Mouse (Mus musculus): ENCODE results near the gene Sik3. TPM values are rescaled to one million over a fixed set of nuclear protein-coding genes. Genes with fewer than 3 reads are reported as not detected.
"Not testable (repeated sequence)": the region's sequence is repeated elsewhere in the genome, so short reads cannot be mapped to it uniquely, and the experiment has no call there.

Sik3 gene
- polyA plus RNA-seq, 1 experiment from 2014 or later: 10.8 TPM

GRCm38 (mm10) chr9:46075578-46075977, 63.0 kb downstream of the Sik3 start:
- H3K36me3 ChIP-seq (ENCODE audit: control insufficient read depth, insufficient read depth, low read length): no peaks in the 10 kb centered on the region
- H3K27ac ChIP-seq (ENCODE audit: low read depth, low read length): no peak overlapping the region
- H3K9me3 ChIP-seq (ENCODE audit: control insufficient read depth, low read length): no peaks in the 10 kb centered on the region
- H3K4me1 ChIP-seq (ENCODE audit: control insufficient read depth, insufficient read depth, low read length): no peaks in the 10 kb centered on the region
- no peaks in the 10 kb centered on the region for H3K27me3 ChIP-seq (ENCODE audit: control insufficient read depth, insufficient read depth, low read length)
- no peak overlapping the region for H3K9ac ChIP-seq (ENCODE audit: low read length)
- ATAC-seq (ENCODE audit: insufficient read depth, low FRiP score, low TSS enrichment) (no peak), DNase-seq (ENCODE audit: low spot score) (no peak)
- WGBS: 67% methylated on average over 2 of the region's 2 CpGs
- H3K4me2 ChIP-seq (ENCODE audit: low read depth): no peak overlapping the region
- no peak overlapping the region for H3K4me3 ChIP-seq (ENCODE audit: low read depth, low read length)

DNA sequence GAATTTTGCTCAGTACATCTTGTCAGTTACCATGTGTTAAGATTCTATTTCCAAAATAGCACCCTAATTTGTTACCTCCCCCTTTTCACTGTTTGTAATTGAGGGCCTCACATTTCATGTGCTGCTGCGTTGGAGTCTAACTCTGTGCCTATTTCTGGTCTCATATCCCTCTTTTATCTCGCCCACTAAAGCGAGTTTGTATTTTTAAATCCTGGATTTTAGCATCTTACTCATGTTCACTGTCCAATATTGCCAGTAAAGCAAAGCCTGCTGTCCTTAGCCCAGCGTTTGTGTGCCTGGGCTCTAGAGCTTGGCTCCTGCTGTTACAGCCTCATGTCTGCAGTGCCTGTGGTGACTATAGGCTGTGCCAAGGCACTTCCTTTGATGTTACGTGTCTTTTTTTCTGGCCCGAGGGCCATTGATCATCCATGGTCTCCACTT, 69.8 kb downstream of the Sik3 start:
- Histone ChIP-seq H3K9me3 (ENCODE audit: control insufficient read depth, low read length) (no peaks in the 10 kb centered on the region), H3K27me3 (ENCODE audit: control insufficient read depth, insufficient read depth, low read length) (no peaks in the 10 kb centered on the region), H3K4me3 (ENCODE audit: low read depth, low read length) (no peak overlapping the region), H3K36me3 (ENCODE audit: control insufficient read depth, insufficient read depth, low read length) (no peaks in the 10 kb centered on the region; the same call in 1 of the 2 replicates), H3K9ac (ENCODE audit: low read length) (no peak overlapping the region), H3K27ac (ENCODE audit: low read depth, low read length) (no peak overlapping the region), H3K4me2 (ENCODE audit: low read depth) (no peak overlapping the region), H3K4me1 (ENCODE audit: control insufficient read depth, insufficient read depth, low read length) (no peaks in the 10 kb centered on the region)
- ATAC-seq (ENCODE audit: insufficient read depth, low FRiP score, low TSS enrichment) (no peak), DNase-seq (ENCODE audit: low spot score) (no peak)
- 71% methylated on average over 6 of the region's 6 CpGs for WGBS

DNA sequence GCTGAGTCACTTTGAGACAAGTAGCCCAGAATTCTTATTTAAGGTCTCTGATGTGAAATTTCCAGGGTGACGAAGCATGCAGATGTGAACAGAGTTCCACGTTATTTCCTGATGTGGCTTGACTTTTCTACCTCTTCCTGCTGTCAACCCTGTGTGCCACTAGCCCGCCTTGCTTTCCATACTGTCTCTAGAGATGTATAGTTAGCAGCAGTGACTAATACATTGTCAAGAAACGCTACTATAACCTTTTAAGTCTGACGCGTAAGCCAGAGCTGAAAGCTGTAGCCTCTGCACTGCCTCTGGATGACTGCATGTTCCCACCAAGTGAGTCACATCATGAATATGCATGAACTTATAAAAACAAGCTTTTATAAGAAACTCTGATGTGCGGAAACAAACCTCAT, 70.9 kb downstream of the Sik3 start:
- no peak overlapping the region for H3K4me3 ChIP-seq (ENCODE audit: low read depth, low read length)
- no peak for DNase-seq (ENCODE audit: low spot score)
- no peak for ATAC-seq (ENCODE audit: insufficient read depth, low FRiP score, low TSS enrichment)
- no peaks in the 10 kb centered on the region; the same call in 1 of the 2 replicates for H3K36me3 ChIP-seq (ENCODE audit: control insufficient read depth, insufficient read depth, low read length)
- 93% methylated on average over 7 of the region's 7 CpGs for WGBS
- no peak overlapping the region for H3K9ac ChIP-seq (ENCODE audit: low read length)
- H3K4me2 ChIP-seq (ENCODE audit: low read depth): no peak overlapping the region
- H3K4me1 ChIP-seq (ENCODE audit: control insufficient read depth, insufficient read depth, low read length): no peaks in the 10 kb centered on the region
- no peak overlapping the region for H3K27ac ChIP-seq (ENCODE audit: low read depth, low read length)
- no peaks in the 10 kb centered on the region for H3K27me3 ChIP-seq (ENCODE audit: control insufficient read depth, insufficient read depth, low read length)
- no peaks in the 10 kb centered on the region for H3K9me3 ChIP-seq (ENCODE audit: control insufficient read depth, low read length)

DNA sequence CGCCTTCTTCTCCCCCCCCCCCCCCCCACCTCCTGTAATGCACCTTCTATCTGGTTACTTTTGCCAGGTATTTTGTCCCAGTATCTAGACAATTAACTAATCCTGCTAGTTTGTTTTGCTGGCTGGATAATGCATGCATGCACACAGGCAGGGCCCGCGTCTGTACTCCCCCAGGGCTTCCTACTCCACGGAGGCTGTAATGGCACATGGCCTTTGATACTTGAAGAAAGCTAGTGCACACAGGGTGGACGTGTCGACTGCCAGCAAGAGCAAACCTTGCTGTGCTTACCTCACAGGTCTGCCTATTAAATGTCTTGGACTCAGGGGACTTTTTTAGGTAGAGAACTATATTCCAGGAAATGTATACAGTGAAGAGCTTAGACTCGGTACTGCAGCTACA, 73.3 kb downstream of the Sik3 start:
- WGBS: 79% methylated on average over 7 of the region's 7 CpGs
- Histone ChIP-seq H3K36me3 (ENCODE audit: control insufficient read depth, insufficient read depth, low read length) (no peaks in the 10 kb centered on the region; the same call in 1 of the 2 replicates), H3K27ac (ENCODE audit: low read depth, low read length) (no peak overlapping the region), H3K4me1 (ENCODE audit: control insufficient read depth, insufficient read depth, low read length) (no peaks in the 10 kb centered on the region), H3K9ac (ENCODE audit: low read length) (no peak overlapping the region), H3K27me3 (ENCODE audit: control insufficient read depth, insufficient read depth, low read length) (no peaks in the 10 kb centered on the region), H3K4me3 (ENCODE audit: low read depth, low read length) (no peak overlapping the region), H3K9me3 (ENCODE audit: control insufficient read depth, low read length) (no peaks in the 10 kb centered on the region), H3K4me2 (ENCODE audit: low read depth) (no peak overlapping the region)
- DNase-seq (ENCODE audit: low spot score) (no peak), ATAC-seq (ENCODE audit: insufficient read depth, low FRiP score, low TSS enrichment) (no peak)

DNA sequence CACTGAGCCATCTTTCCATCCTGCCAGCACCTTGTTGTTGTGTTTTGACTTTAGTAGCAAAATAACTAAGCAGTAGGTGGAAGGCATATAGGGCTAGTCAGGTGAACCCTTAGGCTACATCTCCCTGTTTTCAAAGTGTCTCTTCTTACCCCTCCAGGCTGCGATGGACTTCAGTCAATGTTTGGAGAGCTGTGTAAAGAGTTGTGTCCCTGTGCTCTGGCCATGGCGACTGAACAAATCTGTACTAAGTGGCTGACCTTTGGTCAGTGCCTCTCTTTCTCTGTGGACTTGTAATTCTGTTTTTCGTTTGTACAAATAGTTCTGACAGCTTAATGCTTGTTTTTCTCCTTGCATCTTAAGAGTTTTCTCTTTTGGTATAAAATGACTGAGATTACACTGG, 74.2 kb downstream of the Sik3 start:
- H3K27ac ChIP-seq (ENCODE audit: low read depth, low read length): no peak overlapping the region
- WGBS: 93% methylated on average over 3 of the region's 3 CpGs

DNA sequence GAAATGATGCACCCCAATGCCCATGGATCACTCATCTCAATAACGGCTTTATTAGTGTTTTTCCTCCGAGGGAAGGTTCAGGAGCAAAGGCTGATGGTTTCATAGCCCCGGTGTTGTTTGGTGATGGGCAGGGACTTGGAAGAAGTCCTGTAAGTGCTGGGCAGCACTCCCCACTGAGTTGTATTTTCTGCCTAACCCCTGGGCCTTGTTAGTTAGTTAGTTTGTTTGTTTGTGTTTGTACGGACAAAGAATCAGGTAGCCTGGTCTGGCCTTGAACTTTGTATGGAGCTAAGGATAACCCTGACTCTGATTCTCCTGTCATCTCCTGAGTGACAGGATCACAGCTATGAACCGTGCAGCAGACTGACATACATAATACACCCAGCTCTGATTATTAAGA, 74.8 kb downstream of the Sik3 start:
- no peaks in the 10 kb centered on the region for H3K4me1 ChIP-seq (ENCODE audit: control insufficient read depth, insufficient read depth, low read length)
- H3K4me2 ChIP-seq (ENCODE audit: low read depth): no peak overlapping the region
- H3K4me3 ChIP-seq (ENCODE audit: low read depth, low read length): no peak overlapping the region
- no peak overlapping the region for H3K27ac ChIP-seq (ENCODE audit: low read depth, low read length)
- WGBS: 87% methylated on average over 5 of the region's 5 CpGs
- no peaks in the 10 kb centered on the region for H3K9me3 ChIP-seq (ENCODE audit: control insufficient read depth, low read length)
- ATAC-seq (ENCODE audit: insufficient read depth, low FRiP score, low TSS enrichment) (no peak), DNase-seq (ENCODE audit: low spot score) (no peak)
- no peaks in the 10 kb centered on the region; the same call in 1 of the 2 replicates for H3K36me3 ChIP-seq (ENCODE audit: control insufficient read depth, insufficient read depth, low read length)
- H3K9ac ChIP-seq (ENCODE audit: low read length): no peak overlapping the region
- H3K27me3 ChIP-seq (ENCODE audit: control insufficient read depth, insufficient read depth, low read length): no peaks in the 10 kb centered on the region

More for the DNA sequence above, 74.2 kb downstream of the Sik3 start:
- no peak for DNase-seq (ENCODE audit: low spot score)
- Histone ChIP-seq H3K9ac (ENCODE audit: low read length) (no peak overlapping the region), H3K4me3 (ENCODE audit: low read depth, low read length) (no peak overlapping the region), H3K4me1 (ENCODE audit: control insufficient read depth, insufficient read depth, low read length) (no peaks in the 10 kb centered on the region), H3K36me3 (ENCODE audit: control insufficient read depth, insufficient read depth, low read length) (no peaks in the 10 kb centered on the region; the same call in 1 of the 2 replicates), H3K9me3 (ENCODE audit: control insufficient read depth, low read length) (no peaks in the 10 kb centered on the region), H3K4me2 (ENCODE audit: low read depth) (no peak overlapping the region), H3K27me3 (ENCODE audit: control insufficient read depth, insufficient read depth, low read length) (no peaks in the 10 kb centered on the region)
- no peak for ATAC-seq (ENCODE audit: insufficient read depth, low FRiP score, low TSS enrichment)

GRCm38 (mm10) chr9:46088722-46089121, 76.1 kb downstream of the Sik3 start:
- H3K4me2 ChIP-seq (ENCODE audit: low read depth): no peak overlapping the region
- no peak overlapping the region for H3K27ac ChIP-seq (ENCODE audit: low read depth, low read length)
- no peak overlapping the region for H3K4me3 ChIP-seq (ENCODE audit: low read depth, low read length)
- 90% methylated on average over 10 of the region's 10 CpGs for WGBS
- no peaks in the 10 kb centered on the region; the same call in 1 of the 2 replicates for H3K36me3 ChIP-seq (ENCODE audit: control insufficient read depth, insufficient read depth, low read length)
- H3K9ac ChIP-seq (ENCODE audit: low read length): no peak overlapping the region
- no peaks in the 10 kb centered on the region for H3K4me1 ChIP-seq (ENCODE audit: control insufficient read depth, insufficient read depth, low read length)
- no peaks in the 10 kb centered on the region for H3K9me3 ChIP-seq (ENCODE audit: control insufficient read depth, low read length)
- no peaks in the 10 kb centered on the region for H3K27me3 ChIP-seq (ENCODE audit: control insufficient read depth, insufficient read depth, low read length)
- no peak for ATAC-seq (ENCODE audit: insufficient read depth, low FRiP score, low TSS enrichment)
- no peak for DNase-seq (ENCODE audit: low spot score)

DNA sequence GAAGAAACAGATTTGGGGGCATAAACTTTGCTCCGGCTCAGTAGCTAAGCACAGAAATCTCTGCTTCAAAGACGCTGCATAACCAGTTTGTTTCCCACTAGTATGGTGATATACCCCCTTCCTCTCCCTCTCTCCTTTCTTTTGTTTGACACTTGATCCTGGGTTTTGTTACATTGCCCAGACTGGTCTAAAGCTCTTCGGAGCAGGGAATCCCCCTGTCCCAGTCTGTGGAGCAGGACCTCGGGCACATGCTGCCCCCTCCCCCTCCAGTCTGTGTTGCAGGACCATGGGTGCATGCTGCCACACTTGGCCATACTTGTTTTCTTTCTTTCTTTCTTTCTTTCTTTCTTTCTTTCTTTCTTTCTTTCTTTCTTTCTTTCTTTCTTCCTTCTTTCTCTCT, 77.4 kb downstream of the Sik3 start:
- Histone ChIP-seq H3K9ac (ENCODE audit: low read length) (no peak overlapping the region), H3K36me3 (ENCODE audit: control insufficient read depth, insufficient read depth, low read length) (no peaks in the 10 kb centered on the region; the same call in 1 of the 2 replicates), H3K9me3 (ENCODE audit: control insufficient read depth, low read length) (no peaks in the 10 kb centered on the region), H3K27ac (ENCODE audit: low read depth, low read length) (no peak overlapping the region), H3K4me2 (ENCODE audit: low read depth) (no peak overlapping the region), H3K4me1 (ENCODE audit: control insufficient read depth, insufficient read depth, low read length) (no peaks in the 10 kb centered on the region), H3K4me3 (ENCODE audit: low read depth, low read length) (no peak overlapping the region), H3K27me3 (ENCODE audit: control insufficient read depth, insufficient read depth, low read length) (no peaks in the 10 kb centered on the region)
- DNase-seq (ENCODE audit: low spot score): no peak
- WGBS: 65% methylated on average over 4 of the region's 4 CpGs
- ATAC-seq (ENCODE audit: insufficient read depth, low FRiP score, low TSS enrichment): no peak

DNA sequence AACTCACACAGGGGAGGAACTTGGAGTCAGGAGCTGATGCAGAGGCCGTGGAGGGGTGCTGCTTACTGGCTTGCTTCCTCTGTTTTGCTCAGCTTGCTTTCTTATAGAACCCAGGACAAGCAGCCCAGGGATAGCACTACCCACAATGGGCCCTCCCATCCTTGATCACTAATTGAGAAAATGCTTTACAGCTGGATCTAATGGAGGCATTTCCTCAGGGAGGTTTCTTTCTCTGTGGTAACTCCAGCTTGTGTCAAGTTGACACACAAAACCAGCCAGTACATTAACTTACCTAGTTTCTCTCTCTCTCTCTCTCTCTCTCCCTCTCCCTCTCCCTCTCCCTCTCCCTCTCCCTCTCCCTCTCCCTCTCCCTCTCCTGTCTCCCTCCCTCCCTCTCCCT, 78.5 kb downstream of the Sik3 start:
- not testable (repeated sequence) for H3K4me1 ChIP-seq (ENCODE audit: control insufficient read depth, insufficient read depth, low read length); DNase-seq (ENCODE audit: low spot score); H3K4me3 ChIP-seq (ENCODE audit: low read depth, low read length); H3K9ac ChIP-seq (ENCODE audit: low read length); H3K36me3 ChIP-seq (ENCODE audit: control insufficient read depth, insufficient read depth, low read length); H3K4me2 ChIP-seq (ENCODE audit: low read depth); H3K27ac ChIP-seq (ENCODE audit: low read depth, low read length); H3K27me3 ChIP-seq (ENCODE audit: control insufficient read depth, insufficient read depth, low read length); H3K9me3 ChIP-seq (ENCODE audit: control insufficient read depth, low read length); ATAC-seq (ENCODE audit: insufficient read depth, low FRiP score, low TSS enrichment)
- 70% methylated on average over 1 of the region's 1 CpGs for WGBS

All from neural tube, embryonic 11.5 days (tissue).